Mouse (Mus musculus): Measurements from ENCODE around the gene Ppp2ca.
"Not testable (repeated sequence)": the region's sequence is repeated elsewhere in the genome, so short reads cannot be mapped to it uniquely, and the experiment has no call there.

Gene Ppp2ca

GRCm38 (mm10) chr11:52129621-52130450 is 31.4 kb downstream of the Ppp2ca start:
- peak; percentile 34 to 73 for DNase-seq (ENCODE audit: inconsistent age in 2 of 2, low spot score in 1 of 2)

DNA sequence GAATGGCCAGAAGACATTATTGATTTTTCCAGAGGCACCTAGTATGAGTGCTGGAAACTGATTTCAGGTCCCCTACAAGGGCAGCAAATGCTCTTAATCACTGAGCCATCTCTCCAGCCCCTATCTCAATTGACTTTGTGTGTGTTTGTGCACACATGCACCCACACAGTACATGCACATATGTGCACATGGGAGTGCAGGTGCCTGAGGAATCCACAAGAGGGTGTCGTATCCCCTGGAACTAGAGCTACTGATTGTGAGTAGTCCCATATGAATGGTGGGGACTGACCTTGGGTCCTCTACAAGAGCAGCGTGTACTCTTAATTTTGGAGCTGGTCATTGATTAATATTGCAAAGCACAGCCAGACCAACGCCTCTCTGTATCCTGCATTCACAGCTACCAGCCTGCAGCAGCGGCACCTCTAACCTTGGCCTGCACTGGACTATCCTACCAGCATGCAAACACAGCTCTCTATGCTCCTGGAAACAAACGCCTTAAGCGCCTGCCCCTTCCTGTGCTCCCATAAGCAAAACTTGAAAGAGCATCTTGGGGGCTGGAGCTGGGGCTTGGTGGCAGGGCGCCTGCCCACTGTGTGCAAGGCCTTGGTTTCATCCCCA is 32.1 kb downstream of the Ppp2ca start:
- no peak for DNase-seq (ENCODE audit: inconsistent age in 2 of 2, low spot score in 1 of 2)

- DNase-seq (ENCODE audit: inconsistent age in 2 of 2, low spot score in 1 of 2): peak; percentile 55 to 78
Measured at GRCm38 (mm10) chr11:52143675-52144074, 45.2 kb downstream of the Ppp2ca start.

DNA sequence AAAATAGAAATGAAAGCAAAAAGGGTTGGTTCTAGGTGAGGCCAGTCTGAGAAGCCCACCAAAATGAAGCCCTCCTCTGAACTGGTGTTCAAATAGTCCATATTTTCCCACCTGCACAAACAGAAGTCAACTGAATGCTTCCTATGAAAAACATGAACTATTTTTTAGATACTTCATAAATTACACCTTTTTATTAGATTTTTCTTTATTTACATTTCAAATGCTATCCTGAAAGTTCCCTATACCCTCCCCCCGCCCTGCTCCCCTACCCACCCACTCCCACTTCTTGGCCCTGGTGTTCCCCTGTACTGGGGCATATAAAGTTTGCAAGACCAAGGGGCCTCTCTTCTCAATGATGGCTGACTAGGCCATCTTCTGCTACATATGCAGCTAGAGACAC is 46.9 kb downstream of the Ppp2ca start, which contains the start of gene Olfr1373:
Olfr1373 (minus strand) TSS at position 101 of the 400 bp plus-strand sequence.
- DNase-seq (ENCODE audit: inconsistent age in 2 of 2, low spot score in 1 of 2): not testable (repeated sequence)

GRCm38 (mm10) chr11:52163926-52164325 is 65.4 kb downstream of the Ppp2ca start:
- DNase-seq (ENCODE audit: inconsistent age in 2 of 2, low spot score in 1 of 2): peak; percentile 70 to 79

DNA sequence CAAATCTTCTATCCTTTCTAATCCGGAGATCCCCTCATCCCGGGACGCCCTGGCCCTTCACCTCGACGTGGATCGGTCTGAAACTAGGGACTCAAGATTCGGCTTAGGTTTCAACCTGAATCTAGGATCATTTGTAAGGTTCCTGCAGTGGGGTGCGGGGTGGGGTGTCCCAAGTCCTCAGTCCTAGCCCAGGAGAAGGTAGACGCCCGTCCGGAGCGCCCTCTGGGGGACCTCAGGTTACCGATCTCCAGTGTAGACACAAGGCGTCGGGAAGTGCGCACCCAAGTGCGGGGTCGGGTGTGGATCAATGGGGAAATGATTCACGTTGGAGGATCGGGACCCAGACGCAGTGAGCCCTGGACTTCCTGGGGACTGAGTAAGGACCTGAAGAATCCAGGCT is 68.6 kb downstream of the Ppp2ca start:
- peak; percentile 53 to 65 for DNase-seq (ENCODE audit: inconsistent age in 2 of 2, low spot score in 1 of 2)

GRCm38 (mm10) chr11:52167901-52168302 is 69.4 kb downstream of the Ppp2ca start:
- peak; percentile 49 to 74 for DNase-seq (ENCODE audit: inconsistent age in 2 of 2, low spot score in 1 of 2)

DNA sequence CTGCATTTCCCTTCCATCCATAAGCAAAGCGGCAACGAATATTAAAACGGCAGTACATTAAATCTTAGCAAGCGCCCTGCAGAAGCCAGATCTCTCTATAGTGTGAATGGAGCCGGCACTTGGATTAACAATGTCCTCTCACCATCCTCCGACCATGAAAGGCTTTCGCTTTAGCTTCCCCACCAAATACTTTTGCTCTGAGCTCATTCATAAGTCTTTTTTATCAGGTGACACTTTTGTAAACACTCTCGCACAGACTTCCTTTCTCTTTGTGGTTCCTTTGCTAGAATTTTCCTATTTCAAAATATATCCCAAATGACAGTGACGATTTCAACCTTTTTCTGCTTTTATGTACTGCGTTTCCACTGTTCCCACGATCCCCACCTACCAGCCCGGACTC is 70.0 kb downstream of the Ppp2ca start:
- DNase-seq (ENCODE audit: inconsistent age in 2 of 2, low spot score in 1 of 2): peak; percentile 27 to 65
